Mouse (Mus musculus) cortical plate, adult 2 months (tissue): ENCODE measurements around the gene Myo3a.

Experiments used
- CTCF ChIP-seq: fragments of 200-500 bp; IDR thresholded peaks from 2 replicates; pipeline ENCODE4 v1.5.1; 2011; ENCODE audit warnings: mild to moderate bottlenecking, control low read depth, low read length; ENCODE audit not compliant: insufficient read depth; ENCODE audit errors: extremely low read depth
- POLR2A ChIP-seq: fragments of 200-500 bp; IDR thresholded peaks from 2 replicates; pipeline ENCODE4 v1.6.1; 2011; ENCODE audit warnings: mild to moderate bottlenecking, low read length, control low read depth; ENCODE audit not compliant: insufficient read depth; ENCODE audit errors: extremely low read depth

DNA sequence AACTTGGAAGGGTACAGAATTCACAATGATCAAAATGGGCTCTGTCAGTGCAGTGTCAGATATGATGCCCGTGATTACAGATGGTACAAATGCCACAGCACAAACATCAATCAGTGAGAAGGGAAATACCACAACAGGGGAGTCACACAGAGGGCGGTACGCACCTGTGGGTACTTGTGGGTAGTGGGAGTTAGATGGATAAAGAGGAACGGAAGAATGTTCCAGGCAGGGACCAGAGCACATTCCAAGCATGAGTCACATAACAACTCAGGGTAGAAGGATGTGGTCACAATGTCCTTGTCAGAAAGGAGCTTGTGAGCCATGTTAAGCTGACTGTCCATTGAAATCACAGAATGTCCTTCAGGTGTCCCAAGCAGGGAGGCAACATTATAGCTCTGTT lies 424.5 kb downstream of the Myo3a start:
- TF ChIP-seq CTCF (no peak), POLR2A (no peak)
